Mouse (Mus musculus): ENCODE results near the gene Hps1.

GRCm38 (mm10) chr19:42767361-42767760 is 12.4 kb downstream of the Hps1 start:
- no peak for TF ChIP-seq CTCF (IDR thresholded peaks at IDR 0.05; ENCODE audit: low read depth)
- TF ChIP-seq EP300 (IDR thresholded peaks at IDR 0.05; ENCODE audit: low read depth): no peak
